Mouse (Mus musculus) ES-Bruce4 (cell line): ENCODE results near the gene Sntb2.

Source experiments
- CTCF ChIP-seq: IDR thresholded peaks from one replicate; pipeline ENCODE4 v1.8.1; 2011; ENCODE audit warnings: low read depth, low read length
- EP300 ChIP-seq: IDR thresholded peaks from 2 replicates; pipeline ENCODE4 v1.6.1; 2011; ENCODE audit warnings: low read depth, low read length; ENCODE audit not compliant: insufficient read depth
- POLR2A ChIP-seq: IDR thresholded peaks from one replicate; pipeline ENCODE4 v1.8.1; 2011; ENCODE audit warnings: low read length; ENCODE audit not compliant: insufficient read depth

DNA sequence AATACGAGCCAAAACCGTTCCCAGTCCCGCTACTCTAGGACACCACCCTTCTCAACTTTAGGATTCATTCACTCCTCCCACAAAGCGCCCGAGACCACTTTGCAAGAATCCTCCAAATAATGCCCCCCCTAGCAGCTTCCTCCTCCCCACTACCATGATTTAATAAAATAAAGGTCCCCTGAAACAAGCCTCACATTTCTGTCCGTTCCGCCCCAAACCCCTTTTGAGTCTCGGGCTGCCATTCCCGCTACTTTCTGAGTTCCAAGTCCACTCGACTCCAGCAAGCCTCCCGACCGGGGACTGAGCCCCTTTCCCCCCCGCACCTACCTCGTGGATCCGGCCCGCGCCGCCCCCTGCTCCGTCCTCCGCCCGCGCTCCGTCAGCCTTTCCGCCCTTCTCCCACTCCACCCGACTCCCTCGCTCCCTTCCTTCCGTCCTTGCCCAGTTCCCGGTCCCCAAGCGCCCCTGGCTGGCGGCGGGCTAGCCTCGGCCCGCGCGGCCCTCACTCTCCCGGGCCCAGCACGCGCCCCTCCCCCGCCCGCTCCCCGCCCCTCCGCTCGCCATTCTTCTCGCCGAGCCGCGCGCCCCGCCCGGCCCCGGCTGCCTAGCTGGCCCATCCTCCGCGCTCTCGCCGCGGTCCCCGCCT, 42.6 kb upstream of the Sntb2 start:
- TF ChIP-seq POLR2A = no peak
- no peak for TF ChIP-seq CTCF
- 0 out of 2 replicates have a peak, but pooled peaks have one; percentile 11 for TF ChIP-seq EP300
